Mouse (Mus musculus): ENCODE results near the gene Kdelr2. TPM values are rescaled to one million over a fixed set of nuclear protein-coding genes. Genes with fewer than 3 reads are reported as not detected.

Kdelr2 gene
- polyA plus RNA-seq, 1 experiment from 2014 or later: 123 TPM

Other genes starting within 250 kb of the Kdelr2 start
- gene Rbak, start 223.1 kb upstream of the Kdelr2 start, polyA plus RNA-seq (2015; fragmentation: Nextera tagmentation; extraction: Ambion mirVana): 11.6 and 12.5 TPM in 2 replicates
- gene Spdye4b, start 222.8 kb upstream of the Kdelr2 start, polyA plus RNA-seq (2015; fragmentation: Nextera tagmentation; extraction: Ambion mirVana): not detected in 2 replicates
- not detected in 2 replicates for gene Spdye4a, start 176.9 kb upstream of the Kdelr2 start, polyA plus RNA-seq (2015; fragmentation: Nextera tagmentation; extraction: Ambion mirVana)
- 18.9 and 20.0 TPM in 2 replicates for gene Zfp12, start 168.7 kb upstream of the Kdelr2 start, polyA plus RNA-seq (2015; fragmentation: Nextera tagmentation; extraction: Ambion mirVana)
- 8.7 and 9.6 TPM in 2 replicates for gene Zfp316, start 133.8 kb upstream of the Kdelr2 start, polyA plus RNA-seq (2015; fragmentation: Nextera tagmentation; extraction: Ambion mirVana)
- 0.15 and 0.48 TPM in 2 replicates for gene Zfp853, start 110.2 kb upstream of the Kdelr2 start, polyA plus RNA-seq (2015; fragmentation: Nextera tagmentation; extraction: Ambion mirVana)
- 25.3 and 31.3 TPM in 2 replicates for gene E130309D02Rik, start 88.5 kb upstream of the Kdelr2 start, polyA plus RNA-seq (2015; fragmentation: Nextera tagmentation; extraction: Ambion mirVana)
- 70.4 and 71.7 TPM in 2 replicates for gene Zdhhc4, start 74.6 kb upstream of the Kdelr2 start, polyA plus RNA-seq (2015; fragmentation: Nextera tagmentation; extraction: Ambion mirVana)
- 0.80 and 0.87 TPM in 2 replicates for gene Grid2ip, start 46.5 kb upstream of the Kdelr2 start, polyA plus RNA-seq (2015; fragmentation: Nextera tagmentation; extraction: Ambion mirVana)
- 21.5 and 22.8 TPM in 2 replicates for gene Daglb, start 60.7 kb downstream of the Kdelr2 start, polyA plus RNA-seq (2015; fragmentation: Nextera tagmentation; extraction: Ambion mirVana)
- 378 and 409 TPM in 2 replicates for gene Rac1, start 124.2 kb downstream of the Kdelr2 start, polyA plus RNA-seq (2015; fragmentation: Nextera tagmentation; extraction: Ambion mirVana)
- gene Cyth3, start 218.6 kb downstream of the Kdelr2 start, polyA plus RNA-seq (2015; fragmentation: Nextera tagmentation; extraction: Ambion mirVana): 40.2 and 40.7 TPM in 2 replicates

All from midbrain, embryonic 16.5 days (tissue).